Mouse (Mus musculus): ENCODE measurements around the gene Cd40lg. TPM values are rescaled to one million over a fixed set of nuclear protein-coding genes. Genes with fewer than 3 reads are reported as not detected.

Gene Cd40lg
- polyA plus RNA-seq, 1 experiment from 2014 or later: not detected

DNA sequence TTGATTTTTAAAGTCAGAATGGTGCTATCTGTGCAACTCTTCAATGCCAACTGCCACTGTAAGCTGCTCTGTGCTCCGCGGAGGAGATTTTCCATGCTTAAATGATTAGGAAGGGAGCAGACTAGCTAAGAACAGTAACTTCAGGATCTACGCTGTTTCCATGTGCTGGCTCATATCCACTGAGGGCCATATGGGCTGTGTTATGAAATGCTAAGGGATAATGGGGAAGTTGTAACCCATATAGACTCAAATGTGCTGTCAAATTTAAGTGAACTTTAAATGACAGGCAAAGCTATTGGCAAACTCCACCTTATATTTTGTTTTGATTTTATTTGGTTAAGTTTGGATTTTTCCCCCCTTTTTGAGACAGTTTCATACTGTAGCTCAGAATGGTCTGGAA, 919 bp downstream of the Cd40lg start:
- ChIA-PET POLR2A (no interaction called here), CTCF (no interaction called here)
- ATAC-seq: no peak
- TF ChIP-seq CTCF (IDR thresholded peaks at IDR 0.05): no peak
- peaks cover 88% of the 10 kb centered on the region for H3K27me3 ChIP-seq
- in situ Hi-C loops (cut with MboI; ENCODE audit: low pct_unique_long_range_greater_than_20kb): no loop called here
- DNase-seq (ENCODE audit: low read depth, low spot score): no peak

DNA sequence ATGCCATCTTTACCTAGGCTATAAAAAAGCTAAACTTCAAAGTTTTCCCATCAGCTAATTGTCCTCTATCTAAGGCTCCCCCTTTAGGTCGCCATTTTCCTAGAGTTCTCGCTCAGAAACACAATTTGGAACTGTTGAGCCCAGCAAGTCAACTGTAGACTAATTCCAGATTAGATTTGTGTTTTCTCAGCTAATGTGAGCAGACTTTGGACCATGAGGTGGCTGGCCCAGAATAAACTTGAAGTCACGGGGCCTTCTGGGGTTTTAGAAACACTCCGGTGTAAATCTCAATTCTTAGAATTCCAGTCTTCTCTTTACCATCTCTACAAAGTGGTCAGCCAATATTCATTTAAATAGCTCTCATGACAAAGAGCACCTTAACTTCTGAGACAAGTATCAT, 3.6 kb downstream of the Cd40lg start:
- POLR2A ChIA-PET: no interaction called here
- peaks cover 86% of the 10 kb centered on the region for H3K27me3 ChIP-seq
- CTCF ChIA-PET: no interaction called here
- TF ChIP-seq CTCF (IDR thresholded peaks at IDR 0.05): no peak
- DNase-seq (ENCODE audit: low read depth, low spot score) (no peak), ATAC-seq (no peak)
- in situ Hi-C loops (cut with MboI; ENCODE audit: low pct_unique_long_range_greater_than_20kb): no loop called here

DNA sequence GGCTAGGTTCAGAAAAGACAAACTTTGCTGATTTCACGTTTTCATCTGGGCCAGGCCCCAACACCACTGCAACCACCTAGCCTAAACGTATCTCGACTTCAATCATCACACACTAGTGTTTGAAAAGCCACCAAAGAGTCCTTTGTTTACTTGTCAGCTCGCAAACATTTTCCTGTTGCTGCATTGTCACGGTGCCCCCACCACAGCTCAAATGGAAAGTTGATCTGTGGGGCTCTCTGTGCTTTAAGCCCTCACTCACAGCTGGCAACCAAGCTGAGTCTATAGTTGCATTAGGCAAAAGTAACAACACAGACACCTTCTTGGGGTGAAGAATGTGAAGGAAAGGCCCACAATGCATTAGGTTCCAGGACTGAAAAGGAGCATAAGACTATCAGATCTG, 4.3 kb downstream of the Cd40lg start:
- TF ChIP-seq CTCF (IDR thresholded peaks at IDR 0.05): no peak
- DNase-seq (ENCODE audit: low read depth, low spot score): no peak
- POLR2A ChIA-PET: no interaction called here
- no peak for ATAC-seq
- CTCF ChIA-PET: no interaction called here
- in situ Hi-C loops (cut with MboI; ENCODE audit: low pct_unique_long_range_greater_than_20kb): no loop called here
- H3K27me3 ChIP-seq: peaks cover 86% of the 10 kb centered on the region

DNA sequence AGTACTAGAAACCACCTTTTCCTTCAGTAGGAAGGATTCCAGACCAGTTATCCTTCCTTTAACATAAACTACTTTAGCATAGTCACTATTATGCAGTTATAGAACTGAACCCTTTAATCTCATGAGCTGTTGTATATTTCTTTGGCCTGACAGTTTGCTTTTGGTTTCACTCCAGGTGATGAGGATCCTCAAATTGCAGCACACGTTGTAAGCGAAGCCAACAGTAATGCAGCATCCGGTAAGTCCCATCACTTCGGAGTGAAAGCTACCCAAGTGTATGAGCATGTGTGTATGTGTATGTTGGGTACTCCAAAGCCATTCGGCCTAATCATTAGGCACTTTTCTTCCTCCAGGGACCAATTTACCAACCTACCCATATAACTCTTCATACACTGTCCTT, 7.6 kb downstream of the Cd40lg start:
- CTCF ChIA-PET: no interaction called here
- POLR2A ChIA-PET: no interaction called here
- in situ Hi-C loops (cut with MboI; ENCODE audit: low pct_unique_long_range_greater_than_20kb): no loop called here
- DNase-seq (ENCODE audit: low read depth, low spot score) (no peak), ATAC-seq (no peak)
- TF ChIP-seq CTCF (IDR thresholded peaks at IDR 0.05): no peak
- peaks cover 67% of the 10 kb centered on the region for H3K27me3 ChIP-seq

DNA sequence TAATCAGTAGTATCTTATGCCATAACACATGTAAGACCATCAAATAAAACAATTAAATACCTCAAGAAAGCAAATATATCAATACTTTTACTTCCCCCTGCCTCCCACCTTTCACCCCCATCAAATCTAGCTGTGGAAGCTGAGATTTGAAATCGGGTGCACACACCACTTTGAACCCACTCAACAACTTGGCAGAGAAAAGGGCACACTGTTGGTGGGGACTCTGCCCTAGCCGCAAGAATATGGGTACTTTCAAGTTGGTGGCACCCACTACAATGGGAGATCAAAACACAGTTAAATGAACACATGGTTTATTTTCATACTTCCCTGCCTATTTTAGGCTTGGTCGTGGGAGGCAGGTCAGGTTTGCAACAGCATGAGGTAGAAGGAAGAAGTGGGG, 9.9 kb downstream of the Cd40lg start:
- ATAC-seq: no peak
- POLR2A ChIA-PET: no interaction called here
- CTCF ChIA-PET: no interaction called here

DNA sequence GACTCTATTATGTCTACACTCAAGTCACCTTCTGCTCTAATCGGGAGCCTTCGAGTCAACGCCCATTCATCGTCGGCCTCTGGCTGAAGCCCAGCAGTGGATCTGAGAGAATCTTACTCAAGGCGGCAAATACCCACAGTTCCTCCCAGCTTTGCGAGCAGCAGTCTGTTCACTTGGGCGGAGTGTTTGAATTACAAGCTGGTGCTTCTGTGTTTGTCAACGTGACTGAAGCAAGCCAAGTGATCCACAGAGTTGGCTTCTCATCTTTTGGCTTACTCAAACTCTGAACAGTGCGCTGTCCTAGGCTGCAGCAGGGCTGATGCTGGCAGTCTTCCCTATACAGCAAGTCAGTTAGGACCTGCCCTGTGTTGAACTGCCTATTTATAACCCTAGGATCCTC, 11.4 kb downstream of the Cd40lg start:
- ChIA-PET CTCF (no interaction called here), POLR2A (no interaction called here)
- ATAC-seq: no peak
- DNase-seq (ENCODE audit: low read depth, low spot score): no peak
- in situ Hi-C loops (cut with MboI; ENCODE audit: low pct_unique_long_range_greater_than_20kb): no loop called here
- no peak for TF ChIP-seq CTCF (IDR thresholded peaks at IDR 0.05)
- peaks cover 40% of the 10 kb centered on the region for H3K27me3 ChIP-seq

More for the DNA sequence above, 9.9 kb downstream of the Cd40lg start:
- in situ Hi-C loops (cut with MboI; ENCODE audit: low pct_unique_long_range_greater_than_20kb): no loop called here
- no peak for DNase-seq (ENCODE audit: low read depth, low spot score)
- no peak for TF ChIP-seq CTCF (IDR thresholded peaks at IDR 0.05)
- H3K27me3 ChIP-seq: peaks cover 51% of the 10 kb centered on the region

DNA sequence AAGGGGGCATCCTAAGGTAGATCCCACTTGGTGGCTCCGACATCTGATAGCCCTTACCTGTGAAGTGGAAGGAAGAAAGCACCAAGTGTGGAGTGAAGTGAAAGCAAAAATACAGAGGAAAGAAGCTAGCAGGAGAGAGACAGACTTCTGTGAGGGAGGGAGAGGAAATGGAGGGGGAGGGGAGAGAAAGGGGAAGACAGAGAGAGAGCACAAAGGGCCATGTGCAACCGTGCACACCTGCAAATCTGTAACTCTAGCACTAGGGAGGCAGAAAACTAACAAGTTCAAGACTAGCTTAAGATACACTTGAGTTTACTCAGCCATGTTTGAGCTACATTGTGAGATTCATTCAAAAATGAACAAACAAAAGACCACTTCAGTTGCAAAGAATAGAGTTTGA, 16.2 kb downstream of the Cd40lg start:
- peaks cover 34% of the 10 kb centered on the region for H3K27me3 ChIP-seq
- POLR2A ChIA-PET: no interaction called here
- DNase-seq (ENCODE audit: low read depth, low spot score): no peak
- no peak for TF ChIP-seq CTCF (IDR thresholded peaks at IDR 0.05)
- in situ Hi-C loops (cut with MboI; ENCODE audit: low pct_unique_long_range_greater_than_20kb): no loop called here
- ATAC-seq: no peak
- CTCF ChIA-PET: no interaction called here

DNA sequence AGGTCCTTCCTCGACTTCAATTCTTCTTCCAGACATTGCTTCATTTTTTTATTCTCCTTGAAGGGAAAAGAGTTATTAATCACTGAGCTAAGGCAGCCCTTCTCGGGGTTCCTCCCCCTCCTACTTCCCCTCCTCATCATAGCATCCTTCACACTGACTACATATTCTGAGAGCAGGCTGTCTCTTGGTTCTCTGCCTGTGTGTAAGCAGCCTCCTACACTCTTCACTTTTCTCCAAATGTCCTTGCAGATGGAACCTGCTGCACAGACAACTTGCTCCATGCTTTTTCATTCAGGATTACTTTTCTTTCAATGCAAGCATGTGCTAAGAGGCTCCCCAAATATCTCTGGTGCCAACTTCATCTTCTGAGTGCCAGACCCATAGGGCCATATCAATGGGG, 21.7 kb downstream of the Cd40lg start:
- in situ Hi-C loops (cut with MboI; ENCODE audit: low pct_unique_long_range_greater_than_20kb): no loop called here
- no peak for TF ChIP-seq CTCF (IDR thresholded peaks at IDR 0.05)
- DNase-seq (ENCODE audit: low read depth, low spot score) (no peak), ATAC-seq (no peak)
- ChIA-PET CTCF (no interaction called here), POLR2A (no interaction called here)
- peaks cover 36% of the 10 kb centered on the region for H3K27me3 ChIP-seq

DNA sequence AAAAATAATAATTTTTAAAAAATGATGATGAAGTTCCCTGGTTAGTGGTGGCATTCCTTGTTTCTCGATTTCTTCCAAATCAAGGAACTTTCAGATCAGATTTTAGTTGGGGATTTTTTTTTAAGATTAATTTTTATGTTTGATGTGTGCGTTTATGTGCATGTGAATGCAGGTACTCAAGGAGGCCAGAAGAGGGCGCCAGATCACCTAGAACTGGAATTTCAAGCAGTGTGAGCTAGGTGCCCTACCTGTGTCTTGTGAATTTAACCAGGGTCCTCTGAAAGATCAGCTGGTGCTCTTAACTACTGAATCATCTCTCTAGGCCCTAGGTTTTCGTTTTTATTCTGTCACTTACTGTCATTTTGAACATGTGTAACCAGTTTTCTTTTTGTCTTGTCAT, 24.0 kb downstream of the Cd40lg start:
- DNase-seq (ENCODE audit: low read depth, low spot score) (no peak), ATAC-seq (no peak)
- peak; percentile 53 for TF ChIP-seq CTCF (IDR thresholded peaks at IDR 0.05)
- in situ Hi-C loops (cut with MboI; ENCODE audit: low pct_unique_long_range_greater_than_20kb): no loop called here
- CTCF ChIA-PET: no interaction called here
- POLR2A ChIA-PET: no interaction called here
- peaks cover 41% of the 10 kb centered on the region for H3K27me3 ChIP-seq

DNA sequence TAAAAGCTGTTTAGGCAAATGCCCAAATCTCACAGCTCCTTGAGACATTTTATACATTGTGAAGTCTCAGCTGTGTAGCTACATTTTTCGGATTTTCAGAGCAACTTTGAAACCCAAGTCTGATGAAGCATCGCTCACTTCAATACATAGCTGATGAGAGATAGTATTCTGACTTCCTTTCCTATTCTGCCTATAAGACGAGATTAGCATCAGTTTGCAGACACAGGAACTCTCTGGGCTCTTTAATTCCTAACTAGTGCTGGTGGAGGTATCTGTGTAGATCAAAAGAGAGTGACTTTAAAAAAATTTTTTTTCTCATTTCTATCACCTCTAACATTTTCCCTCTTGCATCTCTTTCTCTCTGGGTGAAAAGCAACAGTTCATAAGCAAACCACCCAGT, 26.6 kb downstream of the Cd40lg start:
- DNase-seq (ENCODE audit: low read depth, low spot score) (no peak), ATAC-seq (no peak)
- TF ChIP-seq CTCF (IDR thresholded peaks at IDR 0.05): no peak
- ChIA-PET POLR2A (no interaction called here), CTCF (no interaction called here)
- peaks cover 46% of the 10 kb centered on the region for H3K27me3 ChIP-seq
- in situ Hi-C loops (cut with MboI; ENCODE audit: low pct_unique_long_range_greater_than_20kb): no loop called here

DNA sequence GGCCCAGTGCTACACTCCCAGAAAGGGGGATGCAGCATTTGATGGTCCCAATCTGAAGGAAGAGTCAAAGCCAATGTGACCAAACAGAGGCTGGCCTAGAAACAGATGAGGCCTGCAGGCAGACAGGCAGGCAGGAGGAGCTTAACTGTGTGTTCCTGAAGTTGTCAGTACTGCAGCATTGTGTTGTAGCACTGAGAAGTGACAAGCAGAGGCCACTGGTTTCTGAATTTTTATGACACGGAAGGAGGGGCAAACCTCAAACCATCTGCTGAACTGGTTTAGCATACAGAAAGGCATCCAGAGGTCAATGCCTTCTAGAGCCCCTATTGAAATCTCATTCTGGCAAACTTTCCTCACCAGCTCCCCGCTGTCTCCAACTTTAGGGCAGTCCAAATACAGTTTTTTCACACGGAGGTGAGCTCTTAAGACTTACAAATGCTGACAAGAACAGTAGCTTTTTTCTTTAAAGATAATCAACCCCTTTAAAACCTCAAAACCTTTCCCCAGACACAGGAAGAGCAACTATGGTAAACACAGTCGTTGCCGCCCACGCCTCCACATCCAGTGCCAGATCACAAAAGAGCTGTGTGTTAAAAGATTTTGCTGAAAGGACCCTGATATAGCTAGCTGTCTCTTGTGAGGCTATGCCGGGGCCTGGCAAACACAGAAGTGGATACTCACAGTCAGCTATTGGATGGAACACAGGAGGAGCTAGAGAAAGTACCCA, 41.5 kb downstream of the Cd40lg start:
- ATAC-seq (no peak), DNase-seq (ENCODE audit: low read depth, low spot score) (no peak)
- CTCF ChIA-PET: no interaction called here
- peaks cover 37% of the 10 kb centered on the region for H3K27me3 ChIP-seq
- in situ Hi-C loops (cut with MboI; ENCODE audit: low pct_unique_long_range_greater_than_20kb): no loop called here
- POLR2A ChIA-PET: interaction anchor here (0.6 kb wide), 1 partner anchor 33 kb away, joined by 3 read pairs; no protein-coding TSS in a partner anchor
- no peak for TF ChIP-seq CTCF (IDR thresholded peaks at IDR 0.05)

DNA sequence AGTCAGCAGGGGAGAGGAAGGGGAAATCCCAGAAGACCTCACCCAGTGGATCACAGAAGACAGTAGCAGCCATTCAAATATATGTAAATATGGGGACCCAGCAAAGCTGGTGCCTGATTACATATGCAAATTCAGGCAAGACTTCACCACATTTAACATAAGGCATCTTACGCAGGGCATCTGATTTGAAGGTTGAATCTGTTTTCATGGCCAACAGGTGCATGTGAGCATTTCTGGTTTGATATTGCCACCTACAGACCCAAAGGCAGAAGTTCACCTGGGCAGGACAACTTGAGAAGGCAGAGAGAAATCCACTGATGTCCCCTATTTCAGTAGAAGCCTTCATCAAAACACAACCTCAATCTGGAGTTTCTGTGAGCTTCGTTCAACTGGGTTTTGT, 48.8 kb downstream of the Cd40lg start:
- TF ChIP-seq CTCF (IDR thresholded peaks at IDR 0.05): peak; percentile 35
- in situ Hi-C loops (cut with MboI; ENCODE audit: low pct_unique_long_range_greater_than_20kb): no loop called here
- CTCF ChIA-PET: no interaction called here
- POLR2A ChIA-PET: no interaction called here
- DNase-seq (ENCODE audit: low read depth, low spot score) (no peak), ATAC-seq (no peak)
- peaks cover 39% of the 10 kb centered on the region for H3K27me3 ChIP-seq

Measured in Patski (cell line).